Mouse (Mus musculus) MN1 (cell line): Measurements from ENCODE around the gene Tbx19.

ENCODE experiments used
- DNase-seq: peaks from one replicate; pipeline ENCODE4 v3.0.0-alpha.2; 2016; ENCODE audit warnings: low spot score

Gene Tbx19

DNA sequence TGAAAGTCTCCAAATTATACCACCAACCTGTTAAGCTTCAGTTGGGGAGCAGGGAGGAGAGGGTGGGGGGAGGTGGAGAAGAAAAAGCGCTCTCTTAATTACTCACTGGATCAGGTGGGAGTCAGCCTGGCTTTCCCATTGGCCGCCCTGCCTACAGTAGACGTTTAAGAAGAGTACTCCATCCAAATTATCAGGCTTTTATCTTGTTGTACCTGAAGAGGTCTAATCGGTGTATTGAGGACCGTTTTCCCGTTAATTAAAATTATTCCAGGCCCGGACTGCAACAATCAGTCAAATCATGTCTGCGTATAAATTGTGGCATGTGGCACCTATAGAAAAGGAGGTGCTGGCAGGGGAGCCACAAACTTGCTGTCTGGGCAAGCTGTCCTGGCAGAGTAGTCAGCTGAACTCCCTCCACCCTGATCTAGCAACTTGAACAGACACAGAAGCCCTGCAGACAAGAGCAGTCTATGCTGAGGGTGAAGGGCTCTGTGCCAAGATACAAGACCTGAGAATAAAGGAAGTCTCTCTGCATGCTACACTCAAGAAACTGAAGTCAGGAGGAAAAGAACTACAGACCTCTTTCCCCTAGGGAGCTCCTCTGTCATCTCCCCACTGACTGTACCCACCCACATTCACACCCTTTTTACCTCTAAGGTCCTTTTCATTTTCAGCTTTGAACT is at the start of gene Tbx19:
TSS of gene Tbx19 (minus strand) at position 51 of the 683 bp plus-strand sequence.
- no peak for DNase-seq

- peak; percentile 77 for DNase-seq
Measured at GRCm38 (mm10) chr1:165205591-165205990, 45.0 kb upstream of the Tbx19 start.

DNA sequence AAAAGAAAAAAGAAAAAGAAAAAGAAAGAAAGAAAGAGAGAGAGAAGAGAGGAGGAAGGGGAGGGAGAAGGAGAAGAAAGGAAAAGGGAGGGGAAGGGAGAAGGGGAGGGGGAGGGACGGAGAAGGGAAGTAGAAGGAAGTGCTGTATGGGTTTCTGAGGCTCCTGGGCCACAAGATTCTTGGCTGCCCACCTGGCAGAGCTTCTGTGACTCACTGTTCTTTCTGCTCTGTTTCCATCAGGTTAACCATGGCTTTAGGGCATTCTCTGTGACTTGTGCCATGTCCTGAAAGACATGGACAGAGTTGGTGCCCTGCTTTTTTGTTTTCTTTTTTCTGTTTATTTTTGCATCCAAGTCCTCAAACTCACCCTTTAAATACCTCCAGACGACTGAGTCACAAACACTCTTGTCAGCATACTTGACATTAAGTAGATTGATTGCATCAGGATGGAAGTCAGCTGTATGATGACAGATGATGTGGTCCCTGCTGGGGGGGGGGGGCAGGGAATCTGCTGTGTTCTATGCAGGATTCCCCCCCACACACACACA is 43.0 kb upstream of the Tbx19 start:
- no peak for DNase-seq

DNA sequence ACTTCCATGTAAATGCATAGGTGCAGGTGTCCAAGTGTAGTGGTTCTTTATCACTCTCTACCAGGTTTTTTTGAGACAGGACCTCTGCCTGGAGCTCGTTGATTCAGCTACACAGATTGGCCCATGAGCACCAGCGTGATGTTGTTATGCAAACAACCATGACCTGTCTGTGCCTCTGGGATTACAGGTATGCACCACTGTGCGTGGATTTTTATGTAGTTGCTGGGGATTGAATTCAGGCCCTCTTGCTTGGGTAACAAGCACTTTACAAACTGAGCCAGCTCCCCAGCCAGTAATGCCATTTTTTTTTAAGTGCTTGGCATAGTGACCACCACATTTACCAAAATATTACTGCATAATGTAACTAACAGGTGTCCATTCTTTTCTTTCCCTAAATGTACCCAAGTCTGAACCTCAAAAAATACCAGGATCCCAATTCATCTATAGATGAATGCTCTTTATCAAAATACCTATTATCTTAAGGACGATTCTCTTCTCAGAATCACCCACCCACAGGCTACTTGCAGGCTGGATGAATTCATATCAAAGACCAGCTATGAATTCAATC is 41.0 kb upstream of the Tbx19 start:
- DNase-seq, result no peak

DNA sequence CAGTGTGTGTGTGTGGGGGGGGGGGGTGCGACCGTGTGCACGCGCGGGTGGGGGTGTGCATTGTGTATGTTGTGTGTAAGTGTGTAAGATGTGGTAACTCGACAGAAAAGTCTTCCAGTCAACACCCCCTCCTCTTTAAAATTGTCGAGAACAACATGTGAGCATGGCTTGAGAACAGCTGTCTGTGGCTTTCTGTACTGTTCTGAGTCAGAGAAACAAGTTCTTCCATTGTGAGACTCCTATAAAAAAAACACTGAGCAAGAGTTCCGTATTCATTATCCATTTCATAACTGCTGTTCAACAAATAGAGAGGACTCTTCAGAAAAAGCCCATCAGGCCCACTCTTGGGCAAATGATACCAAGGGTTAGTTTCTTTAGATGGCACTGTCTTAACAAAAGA is 40.2 kb upstream of the Tbx19 start:
- DNase-seq, result no peak

GRCm38 (mm10) chr1:165199639-165200038 is 39.1 kb upstream of the Tbx19 start:
- no peak for DNase-seq

GRCm38 (mm10) chr1:165198951-165199350 is 38.4 kb upstream of the Tbx19 start:
- no peak for DNase-seq

DNA sequence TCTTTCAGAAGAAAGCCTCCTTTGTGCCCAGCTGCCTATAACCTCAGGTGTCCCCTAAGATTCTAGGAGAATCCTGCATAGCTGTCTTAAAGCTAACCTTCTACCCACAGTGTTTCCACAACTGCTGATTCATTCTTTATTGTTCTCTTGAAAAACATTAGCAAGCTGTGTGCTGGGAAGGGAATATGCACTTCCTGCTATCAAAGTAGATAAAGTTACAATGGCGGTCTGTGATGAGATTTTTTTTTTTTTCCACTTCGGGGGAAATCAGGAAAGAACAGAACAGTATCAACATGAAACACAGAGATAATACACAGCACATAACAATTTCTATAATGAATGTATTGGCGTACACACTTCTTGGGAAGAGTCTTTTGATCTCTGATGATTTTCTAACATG is 37.3 kb upstream of the Tbx19 start:
- no peak for DNase-seq

DNA sequence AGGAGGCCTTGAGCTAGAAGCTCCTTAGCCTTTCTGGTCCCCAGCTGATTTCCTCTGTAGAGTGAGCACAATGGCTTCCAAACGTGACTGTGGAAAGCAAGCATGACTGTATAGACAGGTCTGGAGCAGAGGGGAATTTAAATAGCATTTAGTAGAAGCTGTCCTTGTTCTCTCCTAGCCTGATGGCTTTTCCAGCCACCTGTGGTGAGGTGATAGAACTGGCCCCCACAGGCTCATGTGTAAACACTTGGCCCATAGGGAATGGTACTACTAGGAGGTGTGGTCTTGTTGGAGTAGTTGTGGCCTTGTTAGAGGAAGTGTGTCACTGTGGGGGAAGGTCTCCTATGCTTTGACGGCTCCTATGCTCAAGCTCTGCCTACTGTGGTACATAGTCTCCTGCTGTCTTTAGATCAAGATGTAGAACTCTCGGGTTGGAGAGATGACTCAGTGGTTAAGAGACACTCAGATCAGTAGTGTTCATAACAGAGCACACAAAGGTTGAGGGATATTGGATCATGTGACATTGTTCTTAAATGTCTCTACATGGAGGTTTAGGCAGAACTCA is 34.9 kb upstream of the Tbx19 start:
- DNase-seq, result no peak

DNA sequence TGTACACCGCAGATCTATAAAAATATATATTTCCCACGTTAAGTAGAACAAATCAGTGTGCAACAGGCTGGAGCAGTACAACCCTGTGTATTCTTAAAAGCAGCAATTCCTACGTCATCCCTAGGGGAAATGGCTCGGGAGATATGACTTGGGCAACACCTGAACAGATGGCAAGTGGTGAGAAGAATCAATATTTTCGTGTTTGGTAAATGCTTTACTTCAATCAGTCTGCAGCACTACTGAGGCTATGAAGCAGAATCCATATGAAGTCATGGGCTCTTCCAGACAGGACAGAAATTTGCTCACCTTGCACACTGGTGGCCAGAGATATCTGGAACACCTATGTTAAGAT is 34.1 kb upstream of the Tbx19 start:
- no peak for DNase-seq

GRCm38 (mm10) chr1:165193880-165194661 is 33.5 kb upstream of the Tbx19 start, which contains the start of gene Sft2d2:
TSS of gene Sft2d2 (minus strand) at chr1:165194438.
- peak; percentile 92 for DNase-seq

- no peak for DNase-seq
Measured at GRCm38 (mm10) chr1:165193426-165193825, 32.9 kb upstream of the Tbx19 start.

GRCm38 (mm10) chr1:165192714-165193264 is 32.2 kb upstream of the Tbx19 start:
- DNase-seq, result no peak

- no peak for DNase-seq
Measured at GRCm38 (mm10) chr1:165192102-165192501, 31.5 kb upstream of the Tbx19 start.

- no peak for DNase-seq
Measured at GRCm38 (mm10) chr1:165191611-165192010, 31.0 kb upstream of the Tbx19 start.

- no peak for DNase-seq
Measured at GRCm38 (mm10) chr1:165190571-165191273, 30.1 kb upstream of the Tbx19 start.

- DNase-seq, result no peak
Measured at GRCm38 (mm10) chr1:165190068-165190467, 29.5 kb upstream of the Tbx19 start.

- DNase-seq, result no peak
Measured at GRCm38 (mm10) chr1:165188806-165189580, 28.4 kb upstream of the Tbx19 start.

GRCm38 (mm10) chr1:165187357-165187756 is 26.8 kb upstream of the Tbx19 start:
- no peak for DNase-seq

DNA sequence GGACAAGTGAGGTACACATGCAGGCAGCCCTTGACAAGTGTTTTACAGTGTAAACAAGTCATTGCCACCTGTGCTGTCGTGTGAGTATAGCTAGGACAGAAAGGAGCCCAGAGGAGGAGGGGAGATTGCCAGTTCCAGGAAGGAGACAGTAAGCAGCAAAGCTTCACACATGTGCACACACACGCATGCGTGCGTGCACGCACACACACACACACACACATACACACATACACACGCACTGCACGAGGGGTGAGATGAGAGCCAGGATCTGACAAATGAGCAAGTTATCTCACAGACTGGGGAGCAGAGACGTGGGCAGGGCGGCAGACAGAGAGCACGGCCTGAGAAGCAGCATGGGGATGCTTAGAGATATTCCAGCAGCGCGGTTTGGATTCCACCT is 25.9 kb upstream of the Tbx19 start:
- DNase-seq, result no peak

DNA sequence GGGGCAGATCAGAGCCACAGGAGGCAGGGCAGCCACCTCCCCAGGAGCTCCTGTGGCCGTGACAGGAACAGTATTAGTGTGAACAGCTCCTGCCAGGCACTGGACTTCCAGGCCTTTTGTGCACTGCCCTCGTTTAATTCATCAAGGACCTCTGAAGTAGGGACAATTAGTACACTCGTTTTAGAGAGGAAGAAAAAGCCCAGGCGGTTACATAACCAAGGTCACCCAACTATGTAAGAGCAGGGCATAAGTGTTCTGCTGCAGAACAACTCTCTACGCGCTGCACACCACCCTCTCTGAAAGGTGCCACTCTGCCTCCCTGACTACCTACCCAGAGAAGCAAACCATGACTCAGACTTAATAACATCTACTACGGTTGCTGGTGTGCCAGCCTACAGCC is 24.5 kb upstream of the Tbx19 start:
- no peak for DNase-seq
